Mouse (Mus musculus): Measurements from ENCODE around the gene Atf1.

GRCm38 (mm10) chr15:100265586-100266325, 38.1 kb downstream of the Atf1 start:
- TF ChIP-seq CTCF (IDR thresholded peaks at IDR 0.05; ENCODE audit: extremely low read depth, insufficient read depth, low read length) (no peak), POLR2A (IDR thresholded peaks at IDR 0.05; ENCODE audit: extremely low read depth, insufficient read depth, low read length) (no peak)
